Mouse (Mus musculus) intestine, postnatal 0 days (tissue): ENCODE results near the gene Mrps21. TPM values are rescaled to one million over a fixed set of nuclear protein-coding genes. Genes with fewer than 3 reads are reported as not detected.

Experiments
- ATAC-seq: fragments of 200-750 bp; cut with Nextera tagmentation; 2 replicates; pipeline ENCODE4 v1.8.0; 2017; ENCODE audit warnings: mild to moderate bottlenecking, moderate TSS enrichment, moderate library complexity
- H3K27ac ChIP-seq: fragments of 300-500 bp; sonication (generic); 2 replicates; pipeline ENCODE4 v1.5.1; 2014; ENCODE audit warnings: mild to moderate bottlenecking, low read depth, low read length, moderate library complexity
- H3K27me3 ChIP-seq: fragments of 300-500 bp; sonication (generic); replicated peaks from 2 replicates; pipeline ENCODE4 v1.6.1; 2014; ENCODE audit warnings: low read length, mixed read lengths; ENCODE audit not compliant: control insufficient read depth, insufficient read depth
- H3K36me3 ChIP-seq: fragments of 300-500 bp; sonication (generic); 2 replicates; pipeline ENCODE4 v1.6.1; 2014; ENCODE audit warnings: mild to moderate bottlenecking, moderate library complexity; ENCODE audit not compliant: control insufficient read depth, insufficient read depth
- H3K4me1 ChIP-seq: fragments of 300-500 bp; sonication (generic); replicated peaks from 2 replicates; pipeline ENCODE4 v1.6.1; 2014; ENCODE audit warnings: antibody characterized with exemption, low read length, mixed read lengths; ENCODE audit not compliant: control insufficient read depth, insufficient read depth
- H3K4me2 ChIP-seq: fragments of 300-500 bp; sonication (generic); replicated peaks from 2 replicates; pipeline ENCODE4 v1.6.1; 2014; ENCODE audit warnings: low read depth, mild to moderate bottlenecking, moderate library complexity
- H3K4me3 ChIP-seq: fragments of 300-500 bp; sonication (generic); 2 replicates; pipeline ENCODE4 v1.5.1; 2014; ENCODE audit warnings: low read depth, low read length
- H3K9ac ChIP-seq: fragments of 300-500 bp; sonication (generic); 2 replicates; pipeline ENCODE4 v1.6.1; 2014; ENCODE audit warnings: mild to moderate bottlenecking, low read depth, low read length
- H3K9me3 ChIP-seq: fragments of 300-500 bp; sonication (generic); 2 replicates; pipeline ENCODE4 v1.6.1; 2016; ENCODE audit warnings: mixed run types; ENCODE audit not compliant: control insufficient read depth
- CTCF ChIP-seq: sonication (generic); IDR thresholded peaks from 2 replicates; pipeline ENCODE4 v1.5.1; 2016; ENCODE audit warnings: low read depth, mild to moderate bottlenecking, control low read depth, antibody characterized with exemption, moderate library complexity
- WGBS: fragments of 180-500 bp; shearing (Covaris S2); extraction: QIAGEN DNeasy Blood & Tissue Kit; methylation state at CpG from one replicate; pipeline ENCODE4 v1.1.7; 2014; 5-methylcytosine and 5-hydroxymethylcytosine counted together
- polyA plus RNA-seq: library from polyadenylated mRNA; unstranded; fragments of >200 nt; fragmentation: Nextera tagmentation; extraction: Ambion mirVana; gene quantifications from 2 replicates; pipeline ENCODE4 v1.2.1, GENCODE M21; 2015

Mrps21 gene
- polyA plus RNA-seq, 1 experiment from 2014 or later: 353 TPM

GRCm38 (mm10) chr3:95850611-95851010 is 20.7 kb downstream of the Mrps21 start:
- H3K27ac ChIP-seq: no peak overlapping the region
- 85% methylated on average over 4 of the region's 4 CpGs for WGBS
- peaks cover 75% of the 10 kb centered on the region for H3K36me3 ChIP-seq
- no peaks in the 10 kb centered on the region for H3K4me1 ChIP-seq
- ATAC-seq: no peak
- no peaks in the 10 kb centered on the region for H3K9me3 ChIP-seq
- no peaks in the 10 kb centered on the region for H3K27me3 ChIP-seq
- H3K9ac ChIP-seq: no peak overlapping the region
- H3K4me3 ChIP-seq: no peak overlapping the region
- no peak overlapping the region for H3K4me2 ChIP-seq
- TF ChIP-seq CTCF: no peak

DNA sequence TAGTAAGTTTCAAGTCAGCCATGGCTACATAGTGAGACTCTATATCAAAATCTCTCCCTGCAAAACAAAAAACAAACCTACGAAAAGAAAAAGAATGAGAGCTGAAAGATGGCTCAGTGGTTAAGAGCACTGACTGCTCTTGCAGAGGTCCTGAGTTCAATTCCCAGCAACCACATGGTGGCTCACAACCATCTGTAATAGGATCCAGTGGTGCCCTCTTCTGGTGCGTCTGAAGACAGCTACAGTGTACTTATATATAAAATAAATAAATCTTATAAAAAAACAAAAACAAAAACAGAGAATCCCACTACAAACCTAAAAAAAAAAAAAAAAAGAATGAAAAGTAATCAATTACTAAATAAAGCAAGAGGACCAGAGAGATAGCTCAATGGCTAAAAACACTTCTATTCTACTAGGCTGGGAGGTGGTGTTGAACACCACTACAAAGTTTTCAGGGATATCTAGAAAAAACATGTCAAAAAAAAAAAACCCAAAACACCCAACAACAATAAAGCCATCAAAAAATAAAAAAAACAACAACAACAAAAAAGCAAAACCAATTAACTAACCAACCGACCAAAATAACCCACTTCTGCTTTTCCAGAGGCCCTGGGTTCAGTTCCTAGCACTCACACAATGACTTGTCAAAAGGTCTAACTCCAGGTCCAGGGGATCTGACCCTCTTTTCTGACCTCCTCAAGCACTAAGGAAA is 28.7 kb downstream of the Mrps21 start:
- Histone ChIP-seq H3K4me1 (no peaks in the 10 kb centered on the region), H3K27me3 (no peaks in the 10 kb centered on the region), H3K36me3 (peaks cover 66% of the 10 kb centered on the region), H3K4me2 (no peak overlapping the region), H3K27ac (no peak overlapping the region), H3K4me3 (no peak overlapping the region), H3K9me3 (no peaks in the 10 kb centered on the region), H3K9ac (no peak overlapping the region)
- peak; percentile 37; the same call in 1 of the 2 replicates for TF ChIP-seq CTCF
- WGBS: 78% methylated on average over 3 of the region's 3 CpGs
- ATAC-seq: no peak

GRCm38 (mm10) chr3:95839250-95839649 is 32.1 kb downstream of the Mrps21 start:
- Histone ChIP-seq H3K9me3 (no peaks in the 10 kb centered on the region), H3K27ac (no peak overlapping the region), H3K9ac (no peak overlapping the region), H3K4me2 (no peak overlapping the region), H3K4me1 (no peaks in the 10 kb centered on the region), H3K4me3 (no peak overlapping the region), H3K27me3 (no peaks in the 10 kb centered on the region), H3K36me3 (peaks cover 64% of the 10 kb centered on the region)
- no peak for ATAC-seq
- WGBS: 76% methylated on average over 2 of the region's 2 CpGs
- no peak for TF ChIP-seq CTCF

DNA sequence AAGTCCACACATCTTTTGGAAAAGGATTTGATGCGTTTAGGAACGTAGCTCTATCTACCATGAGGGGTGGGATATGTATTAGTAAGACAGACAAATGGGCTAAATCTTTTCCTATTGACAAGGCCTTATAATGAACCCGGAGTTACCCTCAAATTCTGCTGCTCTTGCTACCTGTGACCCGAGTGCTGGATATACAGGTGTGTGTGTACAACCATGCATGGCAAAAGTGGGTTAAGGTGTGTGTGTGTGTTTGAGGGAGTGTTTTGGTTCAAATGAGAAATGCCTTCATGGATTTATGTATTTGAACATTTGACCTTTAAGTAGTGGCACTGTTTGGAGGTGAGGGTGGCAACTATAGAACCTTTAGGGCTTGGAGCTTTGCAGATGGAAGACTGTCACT is 42.3 kb downstream of the Mrps21 start:
- H3K9ac ChIP-seq: no peak overlapping the region
- no peak overlapping the region for H3K4me2 ChIP-seq
- TF ChIP-seq CTCF: no peak
- H3K27ac ChIP-seq: no peak overlapping the region; the same call in 1 of the 2 replicates
- H3K4me3 ChIP-seq: no peak overlapping the region
- whole genome bisulfite sequencing: 97% methylated on average over 4 of the region's 4 CpGs
- ATAC-seq: no peak
- no peaks in the 10 kb centered on the region for H3K27me3 ChIP-seq
- no peaks in the 10 kb centered on the region for H3K4me1 ChIP-seq
- H3K36me3 ChIP-seq: peaks cover 66% of the 10 kb centered on the region
- H3K9me3 ChIP-seq: no peaks in the 10 kb centered on the region

GRCm38 (mm10) chr3:95826275-95826674 is 45.0 kb downstream of the Mrps21 start:
- H3K9ac ChIP-seq: no peak overlapping the region
- TF ChIP-seq CTCF: no peak
- H3K4me3 ChIP-seq: no peak overlapping the region
- H3K36me3 ChIP-seq: peaks cover 39% of the 10 kb centered on the region
- H3K4me2 ChIP-seq: no peak overlapping the region
- H3K4me1 ChIP-seq: no peaks in the 10 kb centered on the region
- no peaks in the 10 kb centered on the region for H3K27me3 ChIP-seq
- no peak overlapping the region for H3K27ac ChIP-seq
- WGBS: 58% methylated on average over 2 of the region's 2 CpGs
- H3K9me3 ChIP-seq: no peaks in the 10 kb centered on the region
- ATAC-seq: no peak

GRCm38 (mm10) chr3:95820046-95821010 is 51.0 kb downstream of the Mrps21 start:
- peak; percentile 28 for TF ChIP-seq CTCF
- ATAC-seq: no peak
- Histone ChIP-seq H3K4me1 (no peaks in the 10 kb centered on the region; the same call in 1 of the 2 replicates), H3K4me3 (peak overlapping the region; percentile 67), H3K9me3 (no peaks in the 10 kb centered on the region), H3K36me3 (no peaks in the 10 kb centered on the region), H3K27me3 (no peaks in the 10 kb centered on the region), H3K27ac (peak overlapping the region; percentile 98), H3K4me2 (peak overlapping the region; percentile 70), H3K9ac (peak overlapping the region; percentile 62; the same call in 1 of the 2 replicates)
- WGBS: 29% methylated on average over 10 of the region's 10 CpGs
